Mouse (Mus musculus) MEL (cell line): ENCODE results near the gene Ints5. TPM values are rescaled to one million over a fixed set of nuclear protein-coding genes. Genes with fewer than 3 reads are reported as not detected.

ENCODE experiments used
- DNase-seq: peaks from one replicate; pipeline ENCODE4 v3.0.0; 2011; ENCODE audit warnings: low read depth, low spot score
- H3K27ac ChIP-seq: 2 replicates; pipeline ENCODE4 v1.5.1; 2012; ENCODE audit warnings: low read depth, mild to moderate bottlenecking, control low read depth, low read length, moderate library complexity; ENCODE audit not compliant: control insufficient read depth
- H3K27me3 ChIP-seq, 2 experiments: fragments of 150-350 bp in 1 of 2; sonication (generic) in 1 of 2; 2 replicates each; pipeline ENCODE4 v1.6.1; 2012; ENCODE audit warnings: low read length in 2 of 2, mild to moderate bottlenecking in 2 of 2, improper control_type of control experiment in 1 of 2, moderate library complexity in 1 of 2; ENCODE audit not compliant: insufficient read depth in 2 of 2, control insufficient read depth in 1 of 2
- H3K36me3 ChIP-seq, 2 experiments: 2 replicates each; pipeline ENCODE4 v1.6.1; 2012 to 2014; ENCODE audit warnings: low read length in 2 of 2, improper control_type of control experiment in 1 of 2, inconsistent platforms in 1 of 2, mild to moderate bottlenecking in 1 of 2; ENCODE audit not compliant: insufficient read depth in 2 of 2, control insufficient read depth in 1 of 2
- H3K4me1 ChIP-seq, 2 experiments: fragments of 150-350 bp in 1 of 2; sonication (generic) in 1 of 2; 2 replicates each; pipeline ENCODE4 v1.6.1; 2012; ENCODE audit warnings: low read length in 2 of 2, improper control_type of control experiment in 1 of 2, mild to moderate bottlenecking in 1 of 2; ENCODE audit not compliant: insufficient read depth in 2 of 2, control insufficient read depth in 1 of 2
- H3K4me3 ChIP-seq, 2 experiments: fragments of 150-350 bp in 1 of 2; sonication (generic) in 1 of 2; 2 replicates each; pipeline ENCODE4 v1.5.1; 2012; ENCODE audit warnings: low read depth in 2 of 2, low read length in 2 of 2, mild to moderate bottlenecking in 2 of 2, moderate library complexity in 2 of 2, control low read depth in 1 of 2, improper control_type of control experiment in 1 of 2; ENCODE audit not compliant: control insufficient read depth in 1 of 2, insufficient read depth in 1 of 2
- H3K79me2 ChIP-seq: 2 replicates; pipeline ENCODE4 v1.6.1; 2012; ENCODE audit warnings: mild to moderate bottlenecking, low read length, moderate library complexity; ENCODE audit not compliant: control insufficient read depth, poor library complexity, insufficient read depth
- H3K9ac ChIP-seq: 2 replicates; pipeline ENCODE4 v1.6.1; 2012; ENCODE audit warnings: low read depth, mild to moderate bottlenecking, control low read depth, low read length, moderate library complexity; ENCODE audit not compliant: control insufficient read depth, poor library complexity, severe bottlenecking
- H3K9me3 ChIP-seq: fragments of 150-350 bp; sonication (generic); replicated peaks from 2 replicates; pipeline ENCODE4 v1.6.1; 2012; ENCODE audit warnings: mild to moderate bottlenecking, low read length, improper control_type of control experiment, moderate library complexity; ENCODE audit not compliant: insufficient read depth
- BHLHE40 ChIP-seq: IDR thresholded peaks from 2 replicates; pipeline ENCODE4 v1.6.1; 2012; ENCODE audit warnings: low read depth, mild to moderate bottlenecking, inconsistent platforms, low read length, improper control_type of control experiment, borderline replicate concordance
- CHD1 ChIP-seq: IDR thresholded peaks from 2 replicates; pipeline ENCODE4 v1.6.1; 2012; ENCODE audit warnings: low read depth, mild to moderate bottlenecking, inconsistent platforms, low read length, improper control_type of control experiment
- CTCF ChIP-seq, 3 experiments: IDR thresholded peaks in 2 of 3; conservative IDR thresholded peaks in 1 of 3; 2 replicates each; pipeline ENCODE4 v1.5.1; 2011 to 2012; ENCODE audit warnings: low read length in 3 of 3, low read depth in 2 of 3, mild to moderate bottlenecking in 2 of 3, improper control_type of control experiment in 1 of 3, inconsistent platforms in 1 of 3, mixed read lengths in 1 of 3, moderate library complexity in 1 of 3; ENCODE audit not compliant: control insufficient read depth in 1 of 3, insufficient read depth in 1 of 3, poor library complexity in 1 of 3, severe bottlenecking in 1 of 3
- E2F4 ChIP-seq: IDR thresholded peaks from 2 replicates; pipeline ENCODE4 v1.6.1; 2011; ENCODE audit warnings: low read depth, low read length, improper control_type of control experiment, borderline replicate concordance
- ELF1 ChIP-seq: IDR thresholded peaks from 2 replicates; pipeline ENCODE4 v1.6.1; 2014; ENCODE audit warnings: low read depth, mild to moderate bottlenecking, inconsistent platforms, low read length, improper control_type of control experiment, moderate library complexity
- EP300 ChIP-seq, 2 experiments: IDR thresholded peaks; 2 replicates each; pipeline ENCODE4 v1.6.1; 2011; ENCODE audit warnings: improper control_type of control experiment in 2 of 2, low read length in 2 of 2, low read depth in 1 of 2, mild to moderate bottlenecking in 1 of 2
- ETS1 ChIP-seq: IDR thresholded peaks from 2 replicates; pipeline ENCODE4 v1.6.1; 2012; ENCODE audit warnings: low read depth, mild to moderate bottlenecking, inconsistent platforms, low read length, improper control_type of control experiment, moderate library complexity
- GATA1 ChIP-seq: IDR thresholded peaks from 2 replicates; pipeline ENCODE4 v1.6.1; 2011; ENCODE audit warnings: low read depth, low read length, improper control_type of control experiment
- HCFC1 ChIP-seq: IDR thresholded peaks from 2 replicates; pipeline ENCODE4 v1.6.1; 2012; ENCODE audit warnings: low read depth, mild to moderate bottlenecking, inconsistent platforms, low read length, improper control_type of control experiment, moderate library complexity
- KAT2A ChIP-seq: conservative IDR thresholded peaks from 2 replicates; pipeline ENCODE4 v1.6.1; 2012; ENCODE audit warnings: low read depth, low read length, improper control_type of control experiment, inconsistent platforms
- MAFK ChIP-seq: IDR thresholded peaks from 2 replicates; pipeline ENCODE4 v1.6.1; 2011; ENCODE audit warnings: low read depth, mild to moderate bottlenecking, low read length, improper control_type of control experiment, borderline replicate concordance
- MAZ ChIP-seq: IDR thresholded peaks from 2 replicates; pipeline ENCODE4 v1.6.1; 2012; ENCODE audit warnings: low read depth, mild to moderate bottlenecking, inconsistent platforms, low read length, improper control_type of control experiment
- NELFE ChIP-seq: IDR thresholded peaks from 2 replicates; pipeline ENCODE4 v1.6.1; 2011; ENCODE audit warnings: low read depth, low read length, improper control_type of control experiment
- POLR2AphosphoS2 ChIP-seq: IDR thresholded peaks from 2 replicates; pipeline ENCODE4 v1.6.1; 2011; ENCODE audit warnings: low read length, improper control_type of control experiment
- POLR2AphosphoS5 ChIP-seq: IDR thresholded peaks from 2 replicates; pipeline ENCODE4 v1.6.1; 2012; ENCODE audit warnings: low read depth, borderline replicate concordance, mild to moderate bottlenecking, inconsistent platforms, low read length, moderate library complexity, mixed read lengths
- RCOR1 ChIP-seq: IDR thresholded peaks from 2 replicates; pipeline ENCODE4 v1.6.1; 2012; ENCODE audit warnings: low read depth, mild to moderate bottlenecking, inconsistent platforms, low read length, improper control_type of control experiment
- SIN3A ChIP-seq: IDR thresholded peaks from 2 replicates; pipeline ENCODE4 v1.6.1; 2012; ENCODE audit warnings: low read length, improper control_type of control experiment, inconsistent platforms
- SMC3 ChIP-seq: IDR thresholded peaks from 2 replicates; pipeline ENCODE4 v1.6.1; 2011; ENCODE audit warnings: low read depth, low read length, improper control_type of control experiment
- TAL1 ChIP-seq: IDR thresholded peaks from 2 replicates; pipeline ENCODE4 v1.6.1; 2012; ENCODE audit warnings: mild to moderate bottlenecking, inconsistent platforms, low read length, moderate library complexity, mixed read lengths
- TBP ChIP-seq: IDR thresholded peaks from 2 replicates; pipeline ENCODE4 v1.8.0; 2011; ENCODE audit warnings: low read depth, low read length, improper control_type of control experiment
- TCF12 ChIP-seq: IDR thresholded peaks from 2 replicates; pipeline ENCODE4 v1.6.1; 2014; ENCODE audit warnings: low read depth, mild to moderate bottlenecking, inconsistent platforms, low read length, improper control_type of control experiment, moderate library complexity
- UBTF ChIP-seq: IDR thresholded peaks from 2 replicates; pipeline ENCODE4 v1.6.1; 2012; ENCODE audit warnings: low read depth, mild to moderate bottlenecking, inconsistent platforms, low read length, improper control_type of control experiment, moderate library complexity, borderline replicate concordance; ENCODE audit not compliant: insufficient read depth
- USF1 ChIP-seq: IDR thresholded peaks from 2 replicates; pipeline ENCODE4 v1.6.1; 2014; ENCODE audit warnings: low read depth, mild to moderate bottlenecking, inconsistent platforms, low read length, improper control_type of control experiment, moderate library complexity
- USF2 ChIP-seq, 2 experiments: IDR thresholded peaks; 2 replicates each; pipeline ENCODE4 v1.6.1; 2011 to 2012; ENCODE audit warnings: improper control_type of control experiment in 2 of 2, low read length in 2 of 2, borderline replicate concordance in 1 of 2, inconsistent platforms in 1 of 2, low read depth in 1 of 2, mild to moderate bottlenecking in 1 of 2; ENCODE audit not compliant: insufficient read depth in 1 of 2
- ZKSCAN1 ChIP-seq: IDR thresholded peaks from 2 replicates; pipeline ENCODE4 v1.6.1; 2012; ENCODE audit warnings: low read depth, mild to moderate bottlenecking, inconsistent platforms, low read length, improper control_type of control experiment, moderate library complexity
- ZNF384 ChIP-seq: IDR thresholded peaks from 2 replicates; pipeline ENCODE4 v1.6.1; 2012; ENCODE audit warnings: low read depth, mild to moderate bottlenecking, inconsistent platforms, low read length, improper control_type of control experiment
- polyA plus RNA-seq, 2 experiments: library from polyadenylated mRNA; stranded (reverse) in 1 of 2; unstranded in 1 of 2; fragments of >175 nt in 1 of 2; fragments of >200 nt in 1 of 2; gene quantifications; 2 replicates each; pipeline versions ENCODE4 v1.2.1 to v1.2.4; 2012; ENCODE audit warnings: low replicate concordance in 2 of 2, low read depth in 1 of 2; ENCODE audit not compliant: insufficient read length in 2 of 2, insufficient read depth in 1 of 2, missing spikeins in 1 of 2
- total RNA-seq: library from RNA; depleted of rRNA; stranded (reverse); fragments of 300-350 nt; gene quantifications from 2 replicates; pipeline ENCODE4 v1.2.3, GENCODE M21; 2012

Ints5 gene
- total and polyA plus RNA-seq, 3 experiments = 43.9 to 51.5 TPM; not detected in 1

GRCm38 (mm10) chr19:8911810-8912209 is 19.0 kb downstream of the Ints5 start:
- Histone ChIP-seq H3K27me3 (no peaks in the 10 kb centered on the region), H3K9me3 (no peaks in the 10 kb centered on the region), H3K27ac (no peak overlapping the region), H3K4me1 (no peaks in the 10 kb centered on the region), H3K79me2 (no peaks in the 10 kb centered on the region)
- TF ChIP-seq ETS1 (no peak), POLR2AphosphoS2 (no peak), MAZ (no peak), CHD1 (no peak), TCF12 (no peak), SIN3A (no peak), SMC3 (no peak), BHLHE40 (no peak), EP300 (IDR thresholded peaks at IDR 0.05; ENCODE audit: low read depth in 1 of 2, low read length in 2 of 2) (no peak)
- TF ChIP-seq, all 39 proteins: peak for 0
- H3K36me3 ChIP-seq = peaks cover 0 to 30% of the 10 kb centered on the region in 2 experiments; a peak in 2 of 4 replicates
- H3K9ac ChIP-seq = no peak overlapping the region
- DNase-seq = no peak
- H3K4me3 ChIP-seq = no peak overlapping the region

- DNase-seq = no peak
Measured at GRCm38 (mm10) chr19:8914212-8914611, 21.4 kb downstream of the Ints5 start.

GRCm38 (mm10) chr19:8919000-8919399 is 26.2 kb downstream of the Ints5 start:
- Histone ChIP-seq H3K27me3 (no peaks in the 10 kb centered on the region), H3K4me3 (no peak overlapping the region), H3K9ac (no peak overlapping the region), H3K9me3 (no peaks in the 10 kb centered on the region), H3K36me3 (peaks cover 4 to 13% of the 10 kb centered on the region in 2 experiments), H3K79me2 (peaks cover 16% of the 10 kb centered on the region), H3K4me1 (peaks cover 8 to 10% of the 10 kb centered on the region in 2 experiments; a peak in 3 of 4 replicates), H3K27ac (no peak overlapping the region)
- no peak for DNase-seq
- TF ChIP-seq MAZ (no peak), CTCF (IDR thresholded peaks at IDR 0.05 in 2 of 3, conservative IDR thresholded peaks at IDR 0.05 in 1 of 3; ENCODE audit: control insufficient read depth in 1 of 3, insufficient read depth in 1 of 3, low read depth in 2 of 3, low read length in 3 of 3, poor library complexity in 1 of 3, severe bottlenecking in 1 of 3) (no peak), ZNF384 (no peak), ELF1 (no peak), SIN3A (no peak), ZKSCAN1 (no peak), SMC3 (no peak), BHLHE40 (no peak), NELFE (no peak), RCOR1 (no peak), UBTF (no peak), HCFC1 (no peak), GATA1 (no peak), TAL1 (no peak), MAFK (no peak), E2F4 (no peak), USF2 (IDR thresholded peaks at IDR 0.05; ENCODE audit: borderline replicate concordance in 1 of 2, insufficient read depth in 1 of 2, low read depth in 1 of 2, low read length in 2 of 2) (no peak), USF1 (no peak), TBP (no peak), POLR2AphosphoS5 (no peak)
- TF ChIP-seq, all 39 proteins: peak for 0

More at GRCm38 (mm10) chr19:8914212-8914611, 21.4 kb downstream of the Ints5 start:
- no peak for TF ChIP-seq KAT2A
- no peak for TF ChIP-seq TCF12
- TF ChIP-seq E2F4 = no peak
- Histone ChIP-seq H3K79me2 (no peaks in the 10 kb centered on the region), H3K27ac (no peak overlapping the region), H3K4me3 (no peak overlapping the region), H3K36me3 (peaks cover 0 to 21% of the 10 kb centered on the region in 2 experiments; a peak in 3 of 4 replicates), H3K9ac (no peak overlapping the region), H3K9me3 (no peaks in the 10 kb centered on the region), H3K27me3 (no peaks in the 10 kb centered on the region), H3K4me1 (no peaks in the 10 kb centered on the region)
